Mouse (Mus musculus) spleen, postnatal 36 days (tissue): ENCODE measurements at regions not wholly inside any gene's neighbourhood (a gene's known extent, or its start where the extent isn't known, plus 50 kb on each side); places are given as distances from the start of the nearest gene placed in this dataset.

Source experiments
- DNase-seq, 2 experiments: peaks; one replicate each; pipeline ENCODE4 v3.0.0; 2022; ENCODE audit warnings: low spot score in 2 of 2, mixed read lengths in 1 of 2

DNA sequence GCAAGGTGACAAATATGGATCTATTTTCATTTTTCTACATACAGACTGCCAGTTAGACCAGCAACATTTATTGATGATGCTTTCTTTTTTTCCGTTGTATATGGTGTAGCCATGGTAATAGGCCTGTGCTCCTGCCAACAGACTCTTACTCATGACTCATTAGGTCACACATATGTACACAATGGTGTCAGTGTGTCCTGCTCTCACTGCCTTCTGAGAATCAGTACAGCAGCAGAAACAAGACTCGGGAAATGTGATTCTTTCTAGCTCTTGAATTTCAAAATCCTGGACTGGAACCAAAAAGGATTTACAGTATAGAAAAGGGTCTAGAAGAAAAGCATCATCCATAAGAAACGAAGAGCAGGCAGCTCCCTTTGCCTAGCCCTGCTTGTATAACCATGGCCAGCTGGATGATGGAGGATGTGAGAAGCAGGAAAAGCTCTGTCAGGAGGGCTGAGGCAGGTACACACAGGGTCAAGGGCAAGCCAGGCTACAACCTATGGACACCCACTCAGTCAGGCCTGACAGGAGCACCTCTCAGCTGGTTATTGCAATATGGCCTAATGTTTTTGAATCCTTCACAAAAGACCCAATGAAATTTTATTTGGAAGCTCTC, 132.2 kb downstream of the Tmem17 start:
- DNase-seq = no peak

DNA sequence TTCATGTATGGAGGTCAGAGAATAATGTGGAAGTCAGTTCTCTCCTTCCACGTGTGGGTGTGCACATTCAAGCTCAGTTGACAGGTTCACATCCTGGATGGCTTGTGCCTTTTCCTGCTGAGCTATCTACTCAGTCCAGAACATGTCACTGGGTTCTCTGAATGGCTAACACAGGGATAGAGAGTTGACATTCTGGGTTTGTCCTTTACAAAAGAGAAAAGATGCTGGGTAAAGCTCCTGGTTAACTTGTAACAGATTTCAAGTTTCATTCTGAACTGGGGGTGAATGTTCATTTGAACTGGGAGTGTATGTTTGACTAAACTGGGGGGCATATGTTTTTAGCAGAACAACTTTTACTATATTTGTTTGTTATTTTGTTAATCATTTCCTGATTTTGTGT, 133.0 kb downstream of the Tmem17 start:
- no peak for DNase-seq

DNA sequence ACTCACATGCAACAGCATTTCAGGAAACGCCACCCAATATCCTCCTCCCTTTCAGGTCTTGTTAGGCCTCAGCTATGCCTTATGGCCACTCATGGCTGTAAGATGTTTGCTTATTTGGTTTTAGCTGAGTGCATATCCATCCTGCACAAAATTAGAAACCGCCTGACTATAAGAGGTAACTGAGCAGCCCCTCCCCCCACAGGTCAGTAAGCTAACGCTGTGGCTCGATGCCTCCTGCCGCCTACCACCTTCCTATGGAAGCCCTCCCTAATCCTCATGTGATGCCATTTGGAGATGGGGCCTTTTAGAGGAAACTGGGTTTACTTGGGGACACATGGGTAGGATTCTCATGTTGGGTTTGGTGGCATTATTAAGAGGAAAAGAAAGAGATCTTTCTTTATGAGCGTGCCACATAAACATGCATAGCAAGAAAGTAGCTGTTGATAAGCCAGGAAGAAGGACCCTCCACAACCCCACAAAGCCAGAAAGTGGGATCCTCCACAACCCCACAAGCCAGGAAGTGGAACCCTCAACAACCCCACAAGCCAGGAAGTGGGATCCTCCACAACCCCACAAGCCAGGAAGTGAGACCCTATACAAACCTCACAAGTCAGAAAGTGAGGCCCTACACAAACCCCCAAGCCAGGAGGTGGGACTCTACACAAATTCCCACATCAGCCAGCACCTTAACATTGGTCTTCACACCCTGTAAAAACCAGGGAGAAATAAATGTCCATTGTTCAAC, 134.5 kb downstream of the Tmem17 start:
- DNase-seq = no peak

DNA sequence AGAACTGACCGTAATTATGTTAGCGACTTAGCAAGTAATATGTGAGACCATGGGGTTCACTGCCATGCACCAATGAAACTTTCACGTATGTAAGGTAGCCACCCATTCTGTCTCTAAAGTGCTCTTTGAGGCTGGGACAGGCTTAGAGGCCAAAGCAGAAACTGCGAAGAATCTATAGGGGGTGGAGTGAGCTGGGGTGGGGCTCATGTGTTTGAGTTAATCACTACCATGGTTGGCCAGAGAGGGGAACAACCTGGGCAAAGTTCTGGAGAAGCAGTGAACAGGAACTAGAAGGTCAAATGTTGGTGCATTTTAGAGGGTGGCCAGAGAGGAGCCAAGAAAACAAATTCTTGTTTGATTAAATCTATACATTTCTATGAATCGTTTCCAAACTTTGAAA, 136.4 kb downstream of the Tmem17 start:
- DNase-seq = no peak

DNA sequence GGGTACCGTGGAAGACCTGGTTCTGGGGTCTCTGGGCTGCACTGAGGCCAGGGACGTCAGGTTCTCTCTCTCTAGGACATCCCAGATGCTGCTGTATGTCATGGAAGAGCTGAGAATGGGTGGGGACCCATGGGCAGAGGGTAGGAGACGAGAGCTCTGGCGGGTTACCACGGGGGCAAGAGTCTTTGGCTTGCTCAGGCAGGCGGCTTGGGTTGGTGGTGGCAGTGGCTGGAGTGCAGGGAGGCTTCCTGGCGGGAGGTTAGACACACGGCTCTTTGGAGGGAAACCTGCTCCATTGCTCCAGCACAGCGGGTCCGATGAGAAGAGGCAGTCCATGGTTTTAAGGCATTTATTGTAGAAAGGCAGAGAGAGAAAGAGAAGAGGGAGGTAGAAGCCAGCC, 138.9 kb downstream of the Tmem17 start:
- no peak for DNase-seq

DNA sequence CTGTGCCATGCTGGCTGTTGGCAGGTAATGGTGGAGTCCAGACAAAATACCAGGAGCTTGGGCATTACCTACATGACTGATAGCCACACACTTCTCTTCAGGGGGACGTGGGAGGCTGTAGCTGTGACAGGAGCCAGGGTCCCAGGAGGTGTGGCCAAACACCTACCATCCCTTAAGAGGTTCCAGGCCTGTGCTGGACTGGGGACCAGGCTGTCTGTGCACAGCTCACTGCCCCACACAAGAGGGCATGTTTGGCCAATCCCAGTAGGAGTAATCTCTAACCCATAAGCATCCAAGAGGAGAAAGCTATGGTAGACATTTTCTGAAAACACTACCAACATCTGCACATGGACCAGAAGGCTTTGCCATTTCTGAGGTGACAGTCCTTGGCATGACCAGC, 139.4 kb downstream of the Tmem17 start:
- DNase-seq = no peak

DNA sequence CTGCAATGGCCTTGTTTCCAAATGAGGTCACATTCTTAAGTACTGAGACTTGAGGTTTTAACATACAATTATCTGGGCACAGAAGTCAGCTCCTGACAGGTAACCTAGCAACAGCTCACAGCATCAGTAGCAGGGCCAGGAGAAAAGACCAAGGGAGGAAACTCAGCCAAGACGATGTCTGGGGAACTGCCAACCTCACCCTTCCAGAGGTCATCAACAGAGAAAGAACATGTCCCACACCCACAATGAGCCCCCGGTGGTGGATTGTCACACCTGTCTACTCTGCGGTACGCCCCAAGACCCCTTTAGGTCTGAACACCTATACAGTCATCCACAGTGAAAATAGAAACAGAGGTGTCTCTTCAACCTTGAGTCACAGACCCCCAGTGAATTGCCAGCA, 140.0 kb downstream of the Tmem17 start:
- no peak for DNase-seq

DNA sequence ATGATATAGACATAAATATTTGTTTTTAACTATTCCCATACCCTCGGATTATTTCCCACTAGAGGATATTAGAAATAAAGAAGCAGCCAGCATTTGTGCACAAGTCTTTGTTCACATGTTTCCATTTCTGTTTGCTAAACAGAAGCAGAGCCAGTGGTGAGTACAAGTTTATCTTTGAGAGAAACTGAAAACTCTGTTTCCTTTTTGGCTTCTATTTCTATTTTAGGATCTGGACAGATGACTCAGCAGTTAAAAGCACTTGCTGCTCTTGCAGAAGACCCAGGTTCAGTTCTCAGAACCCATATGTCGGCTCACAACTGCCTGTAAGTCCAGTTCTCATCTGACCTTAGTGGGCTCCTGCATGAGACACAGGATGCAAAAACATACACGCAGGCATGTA, 141.0 kb downstream of the Tmem17 start:
- DNase-seq = no peak

DNA sequence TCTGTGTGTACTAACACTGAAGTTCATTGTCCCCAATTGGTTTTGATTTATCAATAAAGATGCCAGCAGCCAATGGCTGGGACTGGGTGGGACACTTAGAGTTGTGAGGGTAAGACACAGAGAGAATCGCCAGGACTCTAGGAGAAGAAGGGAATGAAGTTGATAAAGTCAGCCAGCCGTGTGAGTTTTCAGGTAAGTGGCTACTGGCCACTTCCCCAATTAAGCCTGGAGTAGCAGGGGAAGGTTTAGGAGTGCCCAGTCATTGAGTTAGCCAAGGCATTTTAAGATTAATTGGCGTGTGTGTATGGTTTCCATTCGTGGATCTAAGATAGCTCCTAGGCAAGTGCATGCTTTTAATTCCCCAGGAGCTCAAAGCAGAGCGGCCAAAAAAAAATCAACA, 141.5 kb downstream of the Tmem17 start:
- DNase-seq = no peak

DNA sequence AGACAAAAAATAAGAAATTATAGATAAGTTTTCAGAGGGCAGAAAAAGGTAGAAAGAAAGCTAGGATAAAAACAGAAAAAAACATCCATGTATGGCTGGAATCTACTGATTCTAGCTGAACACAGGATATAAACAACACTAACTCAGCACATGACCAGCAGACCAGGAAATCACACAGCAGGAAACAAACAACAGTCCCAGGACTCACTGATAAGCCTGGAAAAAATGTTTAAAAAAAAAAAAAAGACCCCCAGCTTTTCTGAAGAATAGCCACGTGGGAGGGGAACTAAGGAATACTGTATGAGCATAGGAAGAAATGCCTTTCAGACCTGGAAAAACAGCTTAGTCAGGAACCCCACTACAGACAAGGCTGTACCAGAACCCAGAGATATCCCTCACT, 145.7 kb downstream of the Tmem17 start:
- DNase-seq = no peak

DNA sequence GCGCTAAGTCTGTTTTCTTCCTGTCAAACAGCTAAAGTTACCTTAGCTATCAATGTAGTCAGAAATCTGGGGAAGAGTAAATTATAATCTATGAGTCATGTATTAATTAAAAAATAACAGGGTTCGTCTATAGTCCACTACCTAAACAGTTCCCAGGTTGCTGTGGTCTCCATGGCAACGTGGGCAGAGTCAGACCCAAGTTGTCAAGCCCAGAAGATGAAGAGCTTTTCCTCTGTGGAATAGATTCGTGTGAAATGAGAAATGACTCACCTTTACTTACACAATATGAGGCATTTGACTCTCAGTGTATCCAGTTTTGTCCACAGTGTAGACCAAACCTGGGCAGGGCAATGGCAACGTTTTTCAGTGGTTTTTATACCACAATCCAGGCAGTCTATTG, 149.2 kb downstream of the Tmem17 start:
- no peak for DNase-seq

DNA sequence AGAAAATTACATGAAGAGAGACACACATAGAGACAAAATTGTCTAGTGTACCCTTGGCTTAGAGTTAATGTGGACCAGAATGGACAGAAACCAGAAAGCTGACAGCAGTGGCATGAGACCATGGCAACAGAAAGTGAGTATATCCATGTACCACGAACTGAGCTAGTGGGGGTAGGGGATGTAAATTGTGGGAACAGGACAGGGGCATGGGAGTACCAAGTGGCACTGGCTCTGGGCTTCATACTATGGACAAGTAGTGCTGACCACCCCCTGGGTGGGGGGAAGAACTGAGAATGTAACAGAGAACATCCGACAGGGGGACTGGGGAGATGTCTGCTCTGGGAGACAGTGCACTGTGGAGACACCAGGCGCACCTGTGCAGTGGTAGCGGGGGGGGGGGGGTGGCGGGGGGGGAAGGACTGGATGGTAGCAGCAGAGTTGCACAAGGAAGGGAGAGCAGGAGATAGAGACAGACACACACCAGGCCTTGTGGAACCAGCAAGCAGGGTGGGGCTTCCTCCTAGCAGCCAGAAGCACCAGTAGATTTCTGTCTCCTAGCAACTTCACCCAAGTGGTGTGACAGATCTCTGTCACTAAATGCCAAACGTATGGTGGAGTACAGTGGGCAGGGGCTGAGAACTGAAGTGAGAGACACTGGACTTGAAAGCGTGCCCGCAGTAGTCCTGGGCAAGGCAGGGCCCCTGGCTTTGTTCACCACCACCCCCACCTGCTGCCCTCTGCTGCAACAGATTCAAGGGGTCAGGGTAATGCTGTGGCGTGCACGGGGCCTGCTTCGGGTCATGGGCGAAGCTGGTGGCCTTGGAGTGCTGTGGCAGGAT, 150.0 kb downstream of the Tmem17 start:
- DNase-seq = no peak

DNA sequence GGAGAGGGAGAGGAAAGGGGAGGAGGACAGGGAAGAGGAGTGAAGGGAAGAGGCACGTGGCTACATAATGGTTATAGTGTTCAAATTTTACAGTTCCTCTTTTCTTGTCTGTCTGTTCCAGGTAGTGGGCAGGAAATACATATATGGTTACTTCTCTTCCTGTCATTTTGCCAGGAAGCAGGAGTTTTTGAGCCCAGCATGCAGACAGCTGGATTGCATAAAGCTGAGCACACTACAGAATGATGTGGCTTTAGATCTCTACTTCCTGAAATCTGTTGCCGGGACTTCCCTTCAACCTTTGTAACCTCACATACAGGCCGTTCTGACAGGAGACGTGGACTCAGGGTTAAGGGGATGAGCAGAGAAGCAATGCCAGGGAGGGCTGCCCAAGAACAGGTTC, 154.1 kb downstream of the Tmem17 start:
- DNase-seq = peak; percentile 11 to 21

DNA sequence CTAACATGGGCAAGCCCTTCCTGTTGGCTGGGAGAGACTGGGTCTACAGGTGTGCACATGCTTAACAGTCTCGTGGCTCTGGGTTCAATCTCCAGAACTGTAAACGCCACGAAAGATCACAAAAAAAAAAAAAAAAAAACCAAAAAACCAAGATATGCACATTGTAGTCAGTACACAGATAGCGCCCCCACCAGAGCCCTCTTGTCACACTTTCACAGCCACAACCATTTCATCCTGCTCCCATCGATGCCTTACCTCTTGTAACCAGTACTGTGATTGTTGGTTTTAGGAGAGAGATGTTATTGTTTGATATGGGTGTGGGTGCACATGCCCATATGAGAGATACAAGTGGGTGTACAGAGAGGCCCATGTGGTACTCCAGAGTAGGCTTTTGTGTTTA, 154.5 kb downstream of the Tmem17 start:
- DNase-seq = no peak

DNA sequence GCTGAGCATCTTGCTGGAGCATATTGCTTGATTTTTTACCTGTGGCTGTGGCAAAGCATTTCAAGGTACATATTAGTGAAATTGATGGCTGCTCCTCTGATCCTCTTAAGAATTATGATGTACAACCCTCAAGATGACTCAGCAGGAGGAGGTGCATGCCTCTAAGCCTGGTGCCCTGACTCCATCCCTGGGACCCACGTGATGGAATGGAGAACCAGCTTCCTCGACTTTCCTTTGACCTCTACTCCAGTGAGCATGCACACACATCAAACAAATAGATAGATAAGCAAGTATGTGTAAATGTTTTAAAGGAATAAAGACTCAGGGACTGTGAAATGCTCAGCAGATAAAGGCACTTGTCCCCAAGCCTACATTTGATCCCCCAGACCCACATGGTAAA, 156.3 kb downstream of the Tmem17 start:
- no peak for DNase-seq

DNA sequence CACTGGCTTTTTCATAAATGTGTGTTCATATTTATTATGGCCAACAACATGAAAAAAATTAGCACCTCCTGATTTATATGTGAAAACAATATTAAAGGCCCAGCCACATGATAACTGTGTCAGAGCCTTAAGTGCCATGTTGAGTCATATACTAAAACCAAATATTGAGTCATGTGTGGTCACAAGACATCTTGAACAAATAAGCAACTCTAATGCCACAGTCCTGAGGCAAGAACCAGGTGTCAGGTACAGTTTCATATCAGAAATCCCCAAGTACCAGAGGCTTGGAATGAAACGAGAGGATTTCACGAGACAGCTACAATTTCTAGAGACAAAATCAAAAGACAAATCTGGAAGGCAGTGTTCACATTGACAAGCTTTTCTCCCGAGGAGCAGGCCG, 157.4 kb downstream of the Tmem17 start:
- no peak for DNase-seq

DNA sequence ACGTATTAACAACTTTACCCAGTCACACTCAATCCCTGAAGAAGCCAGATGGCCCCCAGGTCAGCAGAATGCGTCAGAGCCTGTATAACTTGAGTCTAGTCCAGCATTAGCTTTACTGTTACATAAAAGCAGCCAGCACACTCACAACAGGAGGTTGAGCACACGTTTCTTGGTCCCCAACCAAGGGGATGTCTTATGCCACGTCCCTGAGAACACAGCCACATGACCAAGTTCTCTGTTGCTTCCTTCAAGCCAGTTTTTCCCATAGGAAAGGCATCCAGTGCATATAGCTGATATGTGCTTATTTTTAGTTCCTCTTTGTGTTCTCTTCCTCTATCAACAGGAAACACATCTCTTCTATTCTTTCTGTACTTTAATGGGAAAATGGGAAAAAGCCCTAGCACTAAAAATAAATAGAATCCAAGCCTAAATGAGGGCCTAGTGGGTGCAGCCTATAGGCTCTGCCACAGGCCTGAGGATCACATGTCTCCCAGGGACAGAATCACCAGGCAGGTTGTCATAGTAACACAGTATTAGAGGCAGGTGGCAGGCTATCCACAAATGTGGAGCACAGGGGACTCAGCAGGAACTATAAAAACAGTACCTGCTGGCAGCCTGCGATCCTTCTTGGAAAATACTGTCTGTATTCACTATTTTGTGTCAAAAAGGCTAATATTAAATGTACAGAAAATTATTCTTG, 160.1 kb downstream of the Tmem17 start:
- no peak for DNase-seq

DNA sequence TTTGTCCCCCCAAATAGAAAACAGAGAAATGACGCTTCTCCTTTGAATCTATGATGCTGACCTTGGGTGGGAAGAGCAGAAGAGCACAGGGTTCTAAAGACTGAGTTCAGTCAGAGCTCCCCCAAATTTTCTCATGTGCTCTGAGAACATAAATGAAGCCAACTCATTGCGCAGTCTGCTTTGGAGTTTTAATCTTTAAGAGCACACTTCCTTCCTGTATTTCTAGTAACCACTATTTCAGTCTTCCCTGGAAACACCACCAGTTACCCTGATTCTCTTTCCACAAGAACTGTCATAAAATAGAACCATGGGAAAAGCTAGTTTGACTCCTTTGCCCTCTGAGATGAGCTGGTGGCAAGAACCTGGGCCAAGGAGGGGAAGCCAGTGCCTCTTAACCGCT, 163.2 kb downstream of the Tmem17 start:
- DNase-seq = no peak

DNA sequence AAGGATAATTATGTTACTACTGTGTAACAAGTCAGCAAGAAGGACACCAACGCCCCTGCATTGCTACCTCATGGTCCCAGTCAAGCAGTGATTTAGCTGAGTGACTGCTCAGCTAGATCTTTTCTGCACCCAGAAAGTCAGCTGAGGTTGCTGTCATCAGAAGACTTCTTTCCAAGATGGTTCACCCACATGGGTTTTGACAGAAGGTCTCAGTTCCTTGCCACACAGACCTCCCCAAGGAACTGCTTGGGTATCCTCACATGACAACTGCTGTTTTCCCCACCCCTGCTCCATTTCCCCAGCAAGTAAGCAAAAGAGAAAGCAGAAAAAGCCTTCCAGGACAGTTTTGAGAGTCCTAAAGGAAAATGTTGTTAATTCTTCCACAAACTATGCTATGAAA, 163.9 kb downstream of the Tmem17 start:
- no peak for DNase-seq

DNA sequence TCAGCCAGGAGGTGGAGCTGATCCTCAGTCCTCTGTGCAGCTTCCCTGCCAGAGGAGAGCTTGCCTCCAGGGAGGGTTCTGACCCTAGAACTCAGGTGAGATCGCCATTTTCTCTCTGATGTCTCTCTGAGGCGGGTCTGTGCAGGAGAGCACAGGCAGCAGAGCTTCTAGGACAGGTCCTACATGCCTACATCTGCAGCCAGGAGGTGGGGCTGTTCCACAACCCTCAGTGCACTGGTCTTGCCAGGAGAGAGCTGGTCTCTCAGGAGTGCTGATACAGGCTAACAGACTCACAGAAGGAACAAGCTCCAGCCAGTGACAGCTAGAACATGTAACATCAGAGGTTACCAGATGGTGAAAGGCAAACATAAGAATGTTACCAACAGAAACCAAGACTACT, 165.4 kb downstream of the Tmem17 start:
- DNase-seq = peak; percentile 60

DNA sequence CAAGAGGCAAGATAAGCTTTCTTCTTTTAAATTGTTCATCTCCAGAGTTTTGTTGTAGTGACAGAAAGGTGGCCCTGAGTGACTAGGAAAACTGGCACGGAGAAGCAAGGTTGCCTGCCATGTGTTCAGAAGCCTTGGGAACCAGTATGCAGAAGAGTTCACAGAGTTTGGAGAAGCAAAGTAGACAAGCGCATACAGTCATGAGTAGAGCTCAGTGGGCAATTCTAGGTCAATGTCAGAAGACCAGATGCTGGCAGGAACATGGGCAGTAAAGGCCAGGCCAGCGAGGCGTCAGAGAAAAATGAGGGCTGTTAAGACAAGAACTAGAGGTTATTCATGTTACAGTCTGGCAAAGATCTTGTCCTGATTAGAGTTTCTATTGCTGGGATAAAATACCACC, 172.7 kb downstream of the Tmem17 start:
- DNase-seq = no peak

DNA sequence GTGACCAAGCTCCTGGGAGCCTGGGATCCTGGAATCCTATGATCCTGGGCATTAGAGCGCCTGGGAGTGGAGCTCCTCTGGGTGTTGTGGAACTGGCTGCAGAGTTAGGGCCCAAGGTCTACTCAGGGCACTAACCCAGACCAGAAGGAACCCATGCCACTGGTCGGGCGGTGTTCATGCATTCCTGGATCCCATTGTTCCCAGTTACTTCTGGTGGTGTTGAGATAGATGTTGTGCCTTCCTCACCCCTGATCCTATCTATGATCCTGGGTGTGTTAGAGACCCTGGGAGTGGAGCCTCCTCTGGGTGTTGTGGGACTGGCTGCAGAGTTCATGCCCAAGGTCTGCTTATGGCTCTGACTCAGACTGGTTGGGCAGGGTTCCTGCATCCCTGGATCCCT, 169.9 kb downstream of the B3gnt2 start:
- DNase-seq = no peak
